Mouse (Mus musculus) limb, embryonic 15.5 days (tissue): ENCODE measurements around the gene Snurf. TPM values are rescaled to one million over a fixed set of nuclear protein-coding genes. Genes with fewer than 3 reads are reported as not detected.

ENCODE experiments used
- ATAC-seq: fragments of 200-750 bp; cut with Nextera tagmentation; 2 replicates; pipeline ENCODE4 v1.8.0; 2017; ENCODE audit warnings: low read depth, moderate TSS enrichment; ENCODE audit not compliant: insufficient number of reproducible peaks, low FRiP score, low TSS enrichment
- H3K27ac ChIP-seq: fragments of 300-500 bp; sonication (generic); 2 replicates; pipeline ENCODE4 v1.5.1; 2015; ENCODE audit warnings: moderate library complexity, mild to moderate bottlenecking, inconsistent platforms
- H3K27me3 ChIP-seq: fragments of 300-500 bp; sonication (generic); 2 replicates; pipeline ENCODE4 v1.6.1; 2015; ENCODE audit warnings: inconsistent platforms
- H3K36me3 ChIP-seq: fragments of 300-500 bp; sonication (generic); 2 replicates; pipeline ENCODE4 v1.6.1; 2015; ENCODE audit warnings: inconsistent platforms
- H3K4me1 ChIP-seq: fragments of 300-500 bp; sonication (generic); 2 replicates; pipeline ENCODE4 v1.6.1; 2015; ENCODE audit warnings: inconsistent platforms
- H3K4me2 ChIP-seq: fragments of 300-500 bp; sonication (generic); 2 replicates; pipeline ENCODE4 v1.6.1; 2015; ENCODE audit warnings: mild to moderate bottlenecking, inconsistent platforms
- H3K4me3 ChIP-seq: fragments of 300-500 bp; sonication (generic); 2 replicates; pipeline ENCODE4 v1.5.1; 2015; ENCODE audit warnings: mild to moderate bottlenecking, inconsistent platforms
- H3K9ac ChIP-seq: fragments of 300-500 bp; sonication (generic); 2 replicates; pipeline ENCODE4 v1.6.1; 2015; ENCODE audit warnings: inconsistent platforms
- H3K9me3 ChIP-seq: fragments of 300-500 bp; sonication (generic); 2 replicates; pipeline ENCODE4 v1.6.1; 2016; ENCODE audit warnings: inconsistent platforms
- WGBS: fragments of 180-500 bp; shearing (Covaris S2); methylation state at CpG from one replicate; pipeline ENCODE4 v1.1.7; 2015; 5-methylcytosine and 5-hydroxymethylcytosine counted together
- polyA plus RNA-seq: library from polyadenylated mRNA; unstranded; fragments of >200 nt; fragmentation: Nextera tagmentation; extraction: Ambion mirVana; gene quantifications from 2 replicates; pipeline ENCODE4 v1.2.1, GENCODE M21; 2015

Snurf gene
- polyA plus RNA-seq: 17.2 and 23.1 TPM in 2 replicates

DNA sequence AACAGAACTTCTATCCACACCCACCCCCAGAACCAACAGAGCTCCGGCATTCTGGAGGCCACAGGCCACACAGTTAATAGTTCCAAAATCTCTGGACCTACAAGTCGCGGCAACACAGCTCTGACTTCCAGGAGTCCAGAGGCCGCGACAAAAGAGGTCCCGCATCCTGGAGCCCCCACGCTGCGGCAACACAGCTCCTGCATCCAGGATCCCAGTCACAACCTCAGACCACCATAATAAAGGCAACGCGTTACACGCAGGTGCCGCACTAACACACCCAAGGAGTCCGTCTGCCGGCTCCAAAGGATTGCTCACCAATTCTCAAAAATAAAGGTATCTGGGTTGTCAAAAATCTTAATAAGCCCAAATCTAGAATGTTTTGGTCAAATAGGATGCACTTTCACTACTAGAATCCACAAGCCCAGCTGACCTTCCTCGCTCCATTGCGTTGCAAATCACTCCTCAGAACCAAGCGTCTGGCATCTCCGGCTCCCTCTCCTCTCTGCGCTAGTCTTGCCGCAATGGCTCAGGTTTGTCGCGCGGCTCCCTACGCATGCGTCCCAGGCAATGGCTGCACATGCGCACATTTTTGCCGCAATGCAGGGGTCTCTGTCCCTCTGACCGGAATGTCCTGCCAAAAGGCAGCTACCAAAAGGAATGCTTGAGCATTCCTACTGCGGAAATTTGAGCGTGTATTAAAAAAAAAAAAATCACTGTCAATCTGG lies at the start of gene Snurf, which contains the start of gene Gm38393:
Snurf (minus strand) TSS at position 444 of the 725 bp plus-strand sequence.
Gm38393 (minus strand) TSS at position 459 of the 725 bp plus-strand sequence.
- Histone ChIP-seq H3K4me3 (peak within 1 kb of the TSS; percentile 50), H3K27me3 (no peaks in the 10 kb centered on the region), H3K4me2 (peak within 1 kb of the TSS; percentile 55), H3K4me1 (0 out of 2 replicates have a peak, but pooled peaks cover 6% of the 10 kb centered on the region), H3K36me3 (no peaks in the 10 kb centered on the region), H3K9me3 (no peaks in the 10 kb centered on the region; the same call in 1 of the 2 replicates), H3K9ac (peak within 1 kb of the TSS; percentile 26), H3K27ac (0 out of 2 replicates have a peak within 1 kb of the TSS, but pooled peaks have one; percentile 22)
- 45% methylated on average over 30 of the region's 30 CpGs for WGBS
- ATAC-seq: no peak

DNA sequence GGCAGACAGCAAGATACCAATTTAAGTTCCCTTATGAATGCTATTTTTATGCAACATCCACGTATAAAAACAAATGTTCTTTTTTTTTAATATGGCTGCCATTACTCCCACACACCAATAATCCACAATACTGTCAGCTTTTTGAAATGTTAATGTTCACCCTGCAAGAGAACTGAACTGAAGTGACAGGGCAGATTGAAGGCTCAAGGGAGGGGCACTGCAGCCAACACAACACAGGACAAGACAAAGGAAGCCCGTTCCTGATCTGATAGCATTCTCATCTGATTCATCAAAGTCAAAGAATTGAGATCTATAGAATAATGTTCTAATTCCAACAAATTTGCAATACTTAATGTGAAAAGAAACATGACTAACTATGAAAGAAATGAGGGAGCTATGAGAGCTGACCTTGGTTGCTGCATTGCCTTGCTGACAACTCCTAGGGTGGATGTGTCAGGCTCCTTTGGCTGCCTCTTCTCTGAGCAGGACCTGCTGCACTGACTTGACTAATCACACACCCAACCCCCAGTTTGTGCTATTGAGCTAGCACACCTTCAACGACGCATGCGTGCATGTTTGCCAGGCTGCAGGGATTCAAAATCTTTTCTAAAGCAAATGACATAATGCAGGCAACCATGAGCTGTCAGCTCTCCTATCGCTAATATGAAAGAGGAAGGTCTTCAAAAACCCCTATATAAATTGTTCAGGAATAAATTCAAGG lies 42.8 kb upstream of the Snurf start:
- no peaks in the 10 kb centered on the region for H3K36me3 ChIP-seq
- H3K27ac ChIP-seq: no peak overlapping the region
- no peaks in the 10 kb centered on the region for H3K4me1 ChIP-seq
- no peak overlapping the region for H3K4me3 ChIP-seq
- H3K9me3 ChIP-seq: no peaks in the 10 kb centered on the region
- H3K4me2 ChIP-seq: no peak overlapping the region
- H3K9ac ChIP-seq: no peak overlapping the region
- 72% methylated on average over 6 of the region's 6 CpGs for WGBS
- ATAC-seq: no peak
- no peaks in the 10 kb centered on the region for H3K27me3 ChIP-seq

DNA sequence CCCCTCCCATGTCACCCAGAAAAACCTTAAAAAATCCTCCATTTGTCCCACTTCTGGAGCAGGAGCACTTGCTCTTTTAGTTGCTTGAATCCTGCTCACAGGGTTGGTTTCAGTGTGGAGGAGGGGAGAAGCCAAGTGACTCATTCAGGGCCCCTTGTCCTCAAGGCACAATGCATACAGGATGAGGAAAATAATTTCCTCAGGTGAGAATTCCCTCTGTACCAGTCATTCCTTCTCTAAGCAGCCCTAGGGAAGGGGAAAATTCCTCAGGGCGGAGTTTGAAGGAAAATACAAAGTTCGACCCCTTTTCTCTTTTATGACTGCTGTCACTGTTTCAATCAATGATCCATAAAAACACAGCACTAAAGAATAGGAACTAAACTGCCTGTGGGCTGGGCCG lies 8.3 kb upstream of the Snurf start:
- 67% methylated on average over 3 of the region's 3 CpGs for WGBS
- no peak for ATAC-seq

DNA sequence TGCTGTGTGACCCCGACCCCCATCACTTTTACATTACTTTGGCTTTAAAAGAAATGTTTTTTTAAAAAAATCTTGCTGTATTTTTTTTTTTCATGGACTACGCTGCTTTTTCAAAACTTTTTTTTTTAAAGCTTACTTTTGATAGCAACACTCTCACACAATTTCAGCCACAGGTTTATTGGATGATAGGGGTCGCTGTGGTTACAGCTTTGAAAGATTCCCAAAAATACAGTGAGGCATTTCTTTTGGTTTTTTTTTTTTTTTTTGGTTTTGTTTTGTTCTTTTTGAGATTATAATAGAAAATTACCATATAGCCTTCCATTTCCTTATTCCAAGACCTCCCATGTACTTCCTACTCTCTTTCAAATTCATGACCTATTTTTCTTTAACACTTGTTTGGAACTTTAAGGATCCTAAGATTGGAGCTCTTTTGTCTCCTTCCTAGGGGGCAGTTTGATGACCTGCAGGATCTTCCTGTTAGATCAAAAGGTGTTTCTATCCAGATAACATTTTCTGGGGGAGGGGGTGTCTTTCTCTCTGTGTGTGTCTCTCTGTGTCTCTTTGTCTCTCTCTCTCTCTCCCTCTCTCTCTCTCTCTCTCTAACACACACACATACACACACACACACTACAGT lies 3.0 kb upstream of the Snurf start:
- ATAC-seq: no peak
- Histone ChIP-seq H3K36me3 (no peaks in the 10 kb centered on the region), H3K4me1 (0 out of 2 replicates have a peak, but pooled peaks cover 6% of the 10 kb centered on the region), H3K27ac (no peak overlapping the region), H3K27me3 (no peaks in the 10 kb centered on the region), H3K9ac (no peak overlapping the region), H3K9me3 (no peaks in the 10 kb centered on the region; the same call in 1 of the 2 replicates), H3K4me2 (no peak overlapping the region), H3K4me3 (no peak overlapping the region)
- WGBS: 38% methylated on average over 3 of the region's 3 CpGs

More for the DNA sequence above, 8.3 kb upstream of the Snurf start:
- Histone ChIP-seq H3K27me3 (no peaks in the 10 kb centered on the region), H3K36me3 (no peaks in the 10 kb centered on the region), H3K9me3 (no peaks in the 10 kb centered on the region), H3K9ac (no peak overlapping the region), H3K4me2 (no peak overlapping the region), H3K4me3 (no peak overlapping the region), H3K27ac (no peak overlapping the region), H3K4me1 (no peaks in the 10 kb centered on the region)

DNA sequence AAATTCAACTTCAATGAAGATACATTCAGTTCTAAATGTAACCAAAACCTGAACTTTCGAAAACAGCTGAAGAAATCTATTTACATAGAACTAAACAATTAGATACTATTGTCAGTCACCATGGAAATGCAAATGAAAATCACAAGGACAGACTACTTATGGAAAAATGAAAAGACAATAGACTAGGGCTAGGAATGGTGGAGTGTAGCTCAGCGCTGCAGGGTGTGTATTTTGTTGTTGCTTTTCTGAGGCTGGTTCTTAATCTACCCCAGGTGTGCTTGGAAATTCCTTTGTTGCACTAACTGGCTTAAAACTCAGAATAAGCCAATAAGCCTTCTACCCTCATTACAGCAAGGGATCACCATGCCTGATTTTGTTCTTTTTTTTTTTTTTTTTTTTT lies 1.4 kb upstream of the Snurf start:
- H3K27me3 ChIP-seq: no peaks in the 10 kb centered on the region
- 0 out of 2 replicates have a peak, but pooled peaks cover 6% of the 10 kb centered on the region for H3K4me1 ChIP-seq
- H3K4me2 ChIP-seq: no peak overlapping the region
- no peaks in the 10 kb centered on the region; the same call in 1 of the 2 replicates for H3K9me3 ChIP-seq
- H3K4me3 ChIP-seq: no peak overlapping the region
- H3K9ac ChIP-seq: no peak overlapping the region
- no peak overlapping the region for H3K27ac ChIP-seq
- no peaks in the 10 kb centered on the region for H3K36me3 ChIP-seq
- 56% methylated on average over 2 of the region's 2 CpGs for WGBS
- no peak for ATAC-seq

DNA sequence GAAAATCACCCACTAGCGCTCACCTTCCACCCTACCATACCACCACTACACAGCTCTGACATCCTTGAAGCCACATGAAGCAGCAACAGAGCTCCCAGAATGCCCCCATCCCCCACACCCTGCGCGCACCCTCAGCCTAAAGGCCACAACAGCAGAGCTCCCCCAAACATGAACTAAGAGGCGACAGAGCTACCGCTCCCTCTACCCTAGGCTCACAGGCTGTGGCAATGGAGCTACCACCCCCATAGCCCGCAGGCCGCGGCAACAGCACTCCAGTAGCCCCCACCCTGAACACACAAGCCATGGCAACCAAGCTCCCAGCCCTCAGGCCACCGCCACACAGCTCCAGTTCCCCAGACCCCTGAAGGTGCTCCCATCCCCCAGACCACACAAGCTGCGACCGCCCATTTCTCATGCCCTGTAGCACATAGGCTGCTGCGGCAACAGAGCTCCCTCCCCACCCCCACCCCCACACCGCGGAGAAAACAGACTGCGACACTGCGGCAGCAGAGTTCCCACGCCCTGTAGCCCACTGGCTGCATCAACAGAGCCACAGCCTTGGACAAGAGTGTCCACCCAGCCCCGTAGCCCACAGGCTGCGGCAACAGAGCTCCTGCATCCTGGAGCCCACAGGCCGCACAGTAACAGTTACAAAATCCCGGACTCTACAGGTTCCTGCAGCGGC lies 786 bp downstream of the Snurf start:
- H3K27ac ChIP-seq: 0 out of 2 replicates have a peak overlapping the region, but pooled peaks have one; percentile 22
- WGBS: 51% methylated on average over 22 of the region's 22 CpGs
- H3K27me3 ChIP-seq: no peaks in the 10 kb centered on the region
- H3K4me1 ChIP-seq: 0 out of 2 replicates have a peak, but pooled peaks cover 6% of the 10 kb centered on the region
- H3K4me3 ChIP-seq: peak overlapping the region; percentile 50
- ATAC-seq: 0 out of 2 replicates have a peak, but pooled peaks have one; percentile 52
- H3K4me2 ChIP-seq: peak overlapping the region; percentile 55
- peak overlapping the region; percentile 26 for H3K9ac ChIP-seq
- H3K36me3 ChIP-seq: no peaks in the 10 kb centered on the region
- H3K9me3 ChIP-seq: no peaks in the 10 kb centered on the region; the same call in 1 of the 2 replicates

DNA sequence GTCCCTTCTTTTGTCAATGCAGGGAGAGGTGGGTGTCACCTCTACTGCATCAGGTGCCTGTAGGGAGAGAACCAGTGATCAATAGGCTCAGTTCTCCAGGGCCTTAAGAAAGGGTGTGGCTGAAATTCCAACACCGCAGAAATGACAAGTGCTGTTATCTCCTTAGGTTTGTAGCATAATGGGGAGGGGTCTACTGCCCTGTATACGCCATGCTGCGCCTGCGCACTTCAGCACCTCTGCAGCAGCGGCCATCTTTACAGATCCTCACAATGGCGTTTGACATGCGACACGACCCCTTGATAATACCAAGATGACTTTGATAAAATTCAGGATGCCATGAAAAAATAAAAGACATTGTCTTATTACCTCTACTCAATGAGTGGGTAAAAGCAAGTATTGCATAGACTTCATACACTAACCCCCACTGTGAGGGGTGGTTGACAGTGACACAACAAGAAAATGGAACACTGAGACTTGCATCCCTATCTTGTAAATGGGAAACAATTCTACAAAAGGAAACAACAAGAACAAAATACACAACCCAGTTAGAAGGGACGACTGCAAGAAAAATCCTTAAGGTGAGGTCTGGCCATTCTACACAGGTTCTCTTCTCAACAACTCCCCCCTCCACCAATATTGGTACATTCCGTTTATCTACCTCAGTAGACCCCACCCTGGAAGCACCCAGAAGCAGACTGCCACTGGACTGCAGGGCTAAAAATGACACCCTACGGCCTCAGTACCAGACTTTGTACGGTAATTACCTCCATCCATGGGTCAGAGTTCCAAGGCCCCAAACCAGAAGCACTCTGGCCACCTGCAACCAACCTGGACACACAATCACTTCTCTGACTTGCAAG lies 1.6 kb downstream of the Snurf start:
- ATAC-seq: no peak; the same call in 1 of the 2 replicates
- H3K4me1 ChIP-seq: 0 out of 2 replicates have a peak, but pooled peaks cover 6% of the 10 kb centered on the region
- peak overlapping the region; percentile 55 for H3K4me2 ChIP-seq
- no peak overlapping the region for H3K27ac ChIP-seq
- H3K27me3 ChIP-seq: no peaks in the 10 kb centered on the region
- H3K9ac ChIP-seq: no peak overlapping the region
- WGBS: 56% methylated on average over 12 of the region's 12 CpGs
- H3K4me3 ChIP-seq: peak overlapping the region; percentile 50
- H3K36me3 ChIP-seq: no peaks in the 10 kb centered on the region
- H3K9me3 ChIP-seq: no peaks in the 10 kb centered on the region; the same call in 1 of the 2 replicates

DNA sequence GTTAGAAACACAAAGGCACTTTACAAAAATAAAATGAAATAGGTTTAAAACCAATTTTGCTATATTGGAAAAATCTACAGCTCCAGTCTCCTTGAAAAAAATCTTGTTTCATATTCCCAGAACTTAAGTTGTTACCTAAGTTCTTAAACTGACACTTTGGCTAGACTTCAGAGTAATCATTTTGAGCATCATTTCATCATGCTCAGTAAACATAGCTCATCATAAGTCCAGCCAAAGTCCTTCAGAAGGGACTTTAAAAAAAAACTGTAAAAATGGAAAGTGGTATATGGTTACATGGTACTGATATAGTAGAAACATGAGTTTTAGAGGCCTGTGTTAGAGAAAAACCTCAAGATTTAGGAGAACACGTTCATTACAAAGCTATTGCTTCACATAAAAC lies 26.2 kb downstream of the Snurf start:
- Histone ChIP-seq H3K9me3 (0 out of 2 replicates have a peak, but pooled peaks cover under 1% of the 10 kb centered on the region), H3K36me3 (peaks cover 1% of the 10 kb centered on the region; the same call in 1 of the 2 replicates), H3K4me2 (no peak overlapping the region), H3K4me1 (no peaks in the 10 kb centered on the region), H3K9ac (no peak overlapping the region), H3K27me3 (no peaks in the 10 kb centered on the region), H3K4me3 (no peak overlapping the region), H3K27ac (no peak overlapping the region)
- WGBS: 70% methylated on average over 1 of the region's 1 CpGs
- no peak for ATAC-seq
